Mouse (Mus musculus) adrenal gland, postnatal 4 days (tissue): ENCODE measurements around the gene Slc4a8. TPM values are rescaled to one million over a fixed set of nuclear protein-coding genes. Genes with fewer than 3 reads are reported as not detected.
"Not testable (repeated sequence)": the region's sequence is repeated elsewhere in the genome, so short reads cannot be mapped to it uniquely, and the experiment has no call there.

Experiments
- DNase-seq, 2 experiments: peaks; one replicate each; pipeline ENCODE4 v3.0.0; 2021 to 2022; ENCODE audit warnings: low spot score in 2 of 2, mixed read lengths in 2 of 2
- total RNA-seq, 2 experiments: library from RNA; stranded (reverse); gene quantifications; 2 replicates each; pipeline ENCODE4 v1.2.3; 2021

The Slc4a8 gene
- total RNA-seq, 2 experiments from 2014 or later: 15.8 to 22.2 TPM

- DNase-seq: not testable (repeated sequence)
Measured at GRCm38 (mm10) chr15:100769023-100769422, 7.5 kb downstream of the Slc4a8 start.

- DNase-seq: no peak
Measured at GRCm38 (mm10) chr15:100770338-100770737, 8.8 kb downstream of the Slc4a8 start.

GRCm38 (mm10) chr15:100772685-100773084 is 11.1 kb downstream of the Slc4a8 start:
- DNase-seq: no peak

GRCm38 (mm10) chr15:100773859-100774258 is 12.3 kb downstream of the Slc4a8 start:
- not testable (repeated sequence) for DNase-seq

- no peak for DNase-seq
Measured at GRCm38 (mm10) chr15:100775189-100776166, 13.9 kb downstream of the Slc4a8 start.

- DNase-seq: no peak
Measured at GRCm38 (mm10) chr15:100776424-100776823, 14.9 kb downstream of the Slc4a8 start.

- no peak for DNase-seq
Measured at GRCm38 (mm10) chr15:100777020-100778016, 15.8 kb downstream of the Slc4a8 start.

GRCm38 (mm10) chr15:100779896-100780295 is 18.3 kb downstream of the Slc4a8 start:
- DNase-seq: no peak

- DNase-seq: no peak
Measured at GRCm38 (mm10) chr15:100783244-100783987, 21.9 kb downstream of the Slc4a8 start.

- no peak for DNase-seq
Measured at GRCm38 (mm10) chr15:100790219-100790618, 28.7 kb downstream of the Slc4a8 start.

GRCm38 (mm10) chr15:100792324-100792723 is 30.8 kb downstream of the Slc4a8 start:
- no peak for DNase-seq

- no peak for DNase-seq
Measured at GRCm38 (mm10) chr15:100800914-100801313, 39.4 kb downstream of the Slc4a8 start.

- DNase-seq: no peak
Measured at GRCm38 (mm10) chr15:100808062-100808461, 46.5 kb downstream of the Slc4a8 start.

- DNase-seq: no peak
Measured at GRCm38 (mm10) chr15:100808484-100808883, 46.9 kb downstream of the Slc4a8 start.

- no peak for DNase-seq
Measured at GRCm38 (mm10) chr15:100810243-100810642, 48.7 kb downstream of the Slc4a8 start.

- DNase-seq: no peak
Measured at GRCm38 (mm10) chr15:100813501-100813900, 52.0 kb downstream of the Slc4a8 start.

- no peak for DNase-seq
Measured at GRCm38 (mm10) chr15:100814066-100814465, 52.5 kb downstream of the Slc4a8 start.

- DNase-seq: no peak
Measured at GRCm38 (mm10) chr15:100815310-100815709, 53.8 kb downstream of the Slc4a8 start.

- no peak for DNase-seq
Measured at GRCm38 (mm10) chr15:100818860-100819259, 57.3 kb downstream of the Slc4a8 start.

- no peak for DNase-seq
Measured at GRCm38 (mm10) chr15:100821824-100822223, 60.3 kb downstream of the Slc4a8 start.

- not testable (repeated sequence) for DNase-seq
Measured at GRCm38 (mm10) chr15:100822370-100822769, 60.8 kb downstream of the Slc4a8 start.
